Mouse (Mus musculus) lung, postnatal 25 days (tissue): ENCODE data around the gene Nnat.

Source experiments
- DNase-seq: peaks from one replicate; pipeline ENCODE4 v3.0.0; 2022; ENCODE audit warnings: low spot score

The Nnat gene

DNA sequence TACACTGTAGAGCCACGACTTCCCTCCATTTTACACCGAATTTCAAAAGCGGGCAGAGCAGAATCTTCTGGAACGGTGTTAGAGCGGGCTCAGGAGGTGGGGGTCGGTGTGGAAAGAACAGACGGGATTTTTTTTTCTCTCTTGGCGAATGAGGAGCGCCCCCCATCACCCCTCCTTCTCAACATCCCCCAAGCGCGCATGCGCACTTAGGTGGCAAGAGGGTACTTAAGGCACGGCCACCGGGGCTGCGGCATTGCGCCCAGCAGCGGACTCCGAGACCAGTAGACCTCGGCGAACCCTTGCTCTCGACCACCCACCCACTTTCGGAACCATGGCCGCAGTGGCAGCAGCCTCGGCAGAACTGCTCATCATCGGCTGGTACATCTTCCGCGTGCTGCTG is at the start of gene Nnat:
Gene Nnat (plus strand): TSS at position 221 of the 400 bp plus-strand sequence.
- DNase-seq: no peak

DNA sequence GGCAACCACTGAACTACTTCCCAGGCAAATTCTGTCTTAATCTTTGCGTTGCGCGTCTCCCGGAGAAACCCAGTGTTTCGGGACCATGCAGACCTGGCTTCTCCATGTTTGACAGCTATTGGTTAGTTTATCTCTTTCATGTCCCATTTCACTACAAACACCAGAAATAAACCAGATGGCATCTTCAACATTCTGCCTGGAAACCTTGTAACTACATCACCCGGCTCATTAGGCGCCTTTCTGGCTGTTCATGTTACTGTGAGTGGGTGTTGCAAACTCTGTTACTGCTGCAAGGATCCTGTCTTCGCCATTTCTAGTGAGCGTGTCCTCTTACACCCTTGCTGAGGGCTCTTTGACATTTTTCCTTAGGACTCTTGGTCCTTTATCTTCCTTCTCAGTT is 47.0 kb upstream of the Nnat start:
- no peak for DNase-seq

DNA sequence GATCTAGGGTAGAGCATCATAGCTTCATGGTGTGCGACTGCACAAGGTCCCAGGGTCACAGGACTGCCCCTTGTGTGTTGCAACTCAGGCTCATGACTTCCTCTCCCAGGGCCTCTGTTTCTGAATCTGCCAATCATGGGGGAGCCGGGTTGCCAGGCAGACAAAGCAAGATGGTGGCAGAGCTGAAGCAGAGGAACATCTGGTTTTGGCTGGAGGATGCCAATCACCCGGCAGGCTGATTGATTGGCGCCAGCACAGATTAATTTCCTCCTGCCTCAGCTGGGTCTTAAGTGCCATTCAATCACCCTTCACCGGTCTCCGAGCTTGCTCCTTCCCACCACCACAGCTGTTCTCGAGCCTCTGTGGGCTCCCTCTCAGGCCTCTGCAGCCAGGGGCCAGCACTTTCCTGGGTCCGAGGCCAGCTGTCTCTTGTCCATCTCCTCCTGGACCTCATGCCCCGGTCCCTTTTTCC is 46.1 kb upstream of the Nnat start:
- no peak for DNase-seq

DNA sequence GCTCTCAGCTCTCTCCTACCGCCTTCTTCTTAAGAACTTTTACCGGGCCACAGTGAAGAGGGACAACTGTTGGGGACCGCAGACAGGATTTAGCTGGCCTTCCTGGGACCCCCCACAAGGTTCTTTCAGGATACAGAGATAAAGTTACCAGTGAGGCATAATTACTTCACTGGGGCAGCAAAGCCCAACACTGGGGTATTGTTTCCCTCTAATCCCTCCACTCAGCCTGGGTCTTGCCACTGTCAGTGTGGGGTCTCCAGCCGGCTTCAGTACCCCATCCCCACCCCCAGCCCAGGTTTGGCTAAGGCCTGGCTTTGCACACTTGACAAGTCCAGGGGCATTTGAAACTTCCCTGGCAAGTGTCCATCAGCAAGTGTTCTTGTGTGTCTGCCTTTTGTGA is 45.5 kb upstream of the Nnat start:
- DNase-seq: no peak

DNA sequence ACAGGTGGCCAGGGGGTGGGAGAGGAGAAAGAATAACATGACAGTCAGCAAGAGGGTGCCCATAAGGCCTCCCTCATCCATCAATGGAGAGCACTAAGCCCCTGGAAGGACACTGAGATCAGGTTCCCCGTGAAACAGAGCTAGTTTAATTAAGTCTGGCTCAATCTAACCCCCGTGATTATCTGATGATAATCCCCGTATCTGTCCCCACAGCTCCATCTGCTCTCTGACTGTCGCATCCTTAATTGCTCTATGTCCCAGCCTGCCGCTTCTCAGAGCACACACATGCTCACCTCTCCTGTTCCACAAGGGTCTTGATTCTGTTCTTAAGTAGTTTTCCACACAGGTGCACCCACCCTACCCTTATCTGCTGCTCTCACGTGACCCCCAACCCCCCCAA is 42.4 kb upstream of the Nnat start:
- no peak for DNase-seq

DNA sequence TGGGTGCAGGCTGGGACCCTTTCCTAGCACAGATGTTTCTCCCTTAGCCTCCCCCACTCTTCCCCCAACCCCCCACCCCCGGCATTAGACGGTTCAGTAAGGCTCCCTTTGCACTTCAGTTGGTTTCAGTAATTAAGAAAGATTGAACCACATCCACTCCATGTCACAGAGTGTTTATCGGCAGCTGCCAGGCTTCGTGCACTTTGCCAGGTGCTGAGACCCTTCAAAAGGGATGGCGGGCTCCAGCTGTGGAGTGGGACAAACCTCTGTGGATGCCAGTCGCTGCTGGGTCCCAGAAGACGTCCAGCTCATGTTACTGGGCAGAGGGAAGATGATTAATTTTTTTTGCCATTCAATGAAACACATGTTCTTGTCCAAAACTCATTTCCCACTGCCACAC is 41.4 kb upstream of the Nnat start:
- DNase-seq: no peak

DNA sequence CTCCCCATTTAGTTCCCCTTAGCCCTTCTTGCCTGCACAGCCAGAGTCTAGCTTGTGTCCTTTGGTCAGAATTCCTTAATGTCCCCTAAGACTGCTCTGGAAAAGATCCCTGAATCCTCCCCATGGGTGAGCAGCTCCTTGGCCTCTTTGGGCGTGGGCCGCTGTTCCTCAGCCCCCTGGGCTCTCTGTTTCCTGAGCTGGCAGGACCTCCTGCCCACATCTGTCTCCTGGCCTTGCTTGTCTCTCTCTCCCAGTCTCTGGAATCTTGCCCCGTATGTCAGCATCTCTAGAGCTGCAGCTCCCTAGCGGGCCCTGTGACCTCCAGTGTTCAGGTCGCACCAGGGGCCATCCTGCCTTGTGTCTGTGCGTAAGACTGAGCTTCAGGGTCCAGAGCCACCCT is 40.4 kb upstream of the Nnat start:
- no peak for DNase-seq

DNA sequence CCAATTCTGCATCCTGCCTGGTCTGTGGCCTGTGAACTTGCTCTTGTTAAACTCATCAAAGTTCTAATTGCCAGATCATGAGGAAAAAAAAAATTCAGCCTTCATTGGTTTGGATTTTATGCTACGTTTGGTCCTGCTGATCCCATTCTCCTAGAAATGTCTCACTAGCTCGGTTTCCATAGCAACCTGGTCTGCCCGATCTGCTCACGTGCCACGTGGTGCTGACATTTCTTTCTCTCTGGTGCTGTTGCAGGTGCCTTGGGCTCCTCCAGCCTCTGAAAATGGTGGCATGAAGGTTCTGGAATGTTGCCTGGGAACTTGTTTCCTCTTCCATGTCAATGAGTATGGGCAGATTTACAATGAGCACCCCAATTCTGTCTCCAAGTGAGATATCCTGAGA is 39.4 kb upstream of the Nnat start:
- no peak for DNase-seq

DNA sequence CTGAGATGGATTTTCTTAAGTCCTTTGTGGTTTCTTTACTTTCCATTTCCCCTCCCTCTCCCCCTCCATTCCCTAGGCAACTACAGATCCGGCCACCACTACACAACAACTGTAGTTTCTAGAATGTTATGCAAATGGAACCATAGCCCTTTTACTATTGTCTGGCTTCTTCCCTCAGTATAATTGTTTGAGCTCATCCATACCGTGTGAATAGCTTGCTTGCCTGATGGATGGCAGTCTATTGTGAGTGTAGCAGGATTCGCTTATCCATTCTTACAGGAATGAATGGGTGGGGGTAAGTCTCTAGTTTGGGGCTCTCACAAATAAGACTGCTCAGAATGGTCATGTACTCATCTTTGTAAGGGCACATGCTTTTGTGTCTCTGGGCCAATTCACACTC is 37.3 kb upstream of the Nnat start:
- DNase-seq: no peak

DNA sequence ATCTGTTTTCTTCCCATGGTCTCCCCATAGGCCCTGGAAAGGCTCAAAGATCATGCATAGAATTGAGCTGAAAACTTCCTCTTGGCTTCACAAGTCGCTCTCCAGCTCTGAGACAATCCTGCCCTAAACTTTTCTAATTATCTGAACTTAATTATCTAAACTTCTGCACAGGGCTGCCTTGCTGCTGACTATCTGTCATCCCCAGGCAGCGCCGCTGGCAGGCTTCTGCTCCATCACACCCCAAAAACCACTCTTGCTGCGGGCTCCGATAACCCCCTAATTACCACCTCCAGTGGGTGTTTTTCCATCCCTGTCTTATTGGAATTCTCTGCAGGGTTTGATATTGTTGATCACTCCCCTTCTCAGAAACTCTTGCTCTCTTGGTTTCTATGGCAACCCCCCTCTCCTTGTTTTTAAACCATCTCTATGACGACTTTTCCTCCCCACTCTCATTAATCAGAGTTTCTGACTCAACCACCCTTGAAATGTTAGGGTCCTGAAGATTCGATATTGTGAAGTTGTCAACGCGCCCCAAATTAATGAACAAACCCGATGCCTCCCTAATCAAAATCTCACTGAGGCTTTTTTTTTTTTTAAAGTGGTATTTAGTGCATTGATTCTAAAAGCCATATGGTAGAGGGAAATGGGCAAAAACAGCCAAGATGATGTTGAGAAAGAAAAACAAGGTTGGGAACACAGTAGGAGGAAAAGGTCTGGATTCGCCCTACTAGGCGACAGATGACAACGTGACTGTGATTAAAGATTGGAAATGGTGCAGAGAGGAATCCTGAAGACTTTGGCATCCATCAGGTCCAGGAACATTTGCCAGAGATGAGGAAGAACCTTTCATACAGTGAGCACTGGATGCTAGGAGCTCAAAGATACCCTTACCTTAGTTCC is 29.6 kb upstream of the Nnat start:
- no peak for DNase-seq

DNA sequence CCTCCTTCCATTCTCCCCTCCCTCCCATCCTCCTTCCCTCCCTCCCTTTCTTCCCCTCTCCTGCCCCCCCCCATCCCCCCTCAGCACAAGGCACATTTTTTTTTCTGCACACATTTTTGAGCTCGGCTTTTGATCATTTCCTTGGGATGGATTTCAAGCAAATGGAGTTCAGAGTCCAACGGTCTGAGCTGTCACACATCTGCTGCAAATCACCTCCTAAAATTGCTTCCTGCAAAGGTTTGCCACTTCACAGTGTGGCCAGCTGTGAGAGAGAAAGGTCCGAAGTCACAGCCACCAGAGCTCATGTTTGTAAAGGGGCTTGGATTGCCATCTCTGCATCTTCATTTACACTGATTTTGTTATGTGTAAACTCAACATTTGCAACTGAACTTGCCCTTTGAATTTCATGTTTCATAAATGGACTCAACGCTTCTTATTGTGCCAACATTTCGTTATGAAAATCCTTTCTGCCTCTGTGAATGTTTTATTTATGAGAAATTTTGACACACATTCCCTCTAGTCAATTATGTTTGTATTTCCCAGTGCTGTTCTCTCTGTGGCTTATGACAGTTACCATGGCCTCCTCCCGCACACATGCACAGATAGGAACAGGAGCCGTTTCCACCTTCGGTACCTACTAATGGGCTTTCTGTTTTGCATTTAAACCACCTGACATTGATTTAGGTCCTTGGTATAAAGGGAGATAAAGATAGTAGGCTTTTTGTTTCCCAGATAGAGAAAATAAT is 28.0 kb upstream of the Nnat start:
- no peak for DNase-seq

DNA sequence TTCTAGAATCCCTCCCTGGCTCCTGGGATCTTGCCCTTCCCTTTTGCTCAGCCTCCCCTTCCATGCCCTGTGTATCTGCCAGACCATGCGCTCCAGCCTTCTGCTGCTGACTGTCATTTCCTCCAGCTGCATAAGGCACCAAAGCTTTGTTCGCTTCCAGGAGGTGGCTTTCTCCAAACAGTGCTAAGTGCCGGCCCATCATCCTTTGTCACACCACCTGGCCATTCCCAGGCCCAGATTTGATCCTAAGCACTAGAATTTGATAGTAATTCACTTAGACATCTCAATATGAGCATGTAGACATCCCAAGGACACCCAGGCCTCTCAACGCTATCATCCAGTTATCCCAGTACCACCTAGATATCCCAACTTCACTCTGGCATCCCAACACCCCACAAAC is 25.7 kb upstream of the Nnat start:
- DNase-seq: no peak

DNA sequence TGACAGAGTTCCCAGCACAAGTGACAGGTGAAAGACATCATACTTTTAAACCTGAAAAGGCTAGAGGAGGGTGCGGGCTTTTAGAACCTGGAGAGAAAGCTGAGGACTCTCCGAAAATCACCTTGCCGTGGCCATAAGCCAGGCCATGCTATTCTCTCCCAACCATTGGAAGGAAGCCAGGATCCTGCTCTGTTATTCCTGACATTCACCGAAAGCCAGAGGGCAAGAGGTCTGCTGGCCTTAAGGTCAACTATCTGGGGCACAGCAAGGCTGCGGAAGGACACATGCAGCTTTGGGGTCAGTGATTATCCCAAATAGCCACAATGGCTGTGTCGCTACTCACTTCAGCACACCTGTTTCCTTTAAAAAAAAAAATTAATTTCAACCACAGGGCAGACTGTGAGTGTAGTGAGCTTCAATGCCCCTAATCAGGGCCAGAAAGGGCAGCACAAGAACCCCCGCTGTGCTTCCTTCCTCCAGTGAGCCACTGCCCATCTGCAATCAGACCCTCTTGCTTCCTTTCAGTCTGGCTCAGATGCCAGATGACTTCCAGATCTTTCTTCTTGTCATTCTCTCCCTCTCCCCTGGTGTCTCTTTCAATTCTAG is 23.3 kb upstream of the Nnat start:
- no peak for DNase-seq

DNA sequence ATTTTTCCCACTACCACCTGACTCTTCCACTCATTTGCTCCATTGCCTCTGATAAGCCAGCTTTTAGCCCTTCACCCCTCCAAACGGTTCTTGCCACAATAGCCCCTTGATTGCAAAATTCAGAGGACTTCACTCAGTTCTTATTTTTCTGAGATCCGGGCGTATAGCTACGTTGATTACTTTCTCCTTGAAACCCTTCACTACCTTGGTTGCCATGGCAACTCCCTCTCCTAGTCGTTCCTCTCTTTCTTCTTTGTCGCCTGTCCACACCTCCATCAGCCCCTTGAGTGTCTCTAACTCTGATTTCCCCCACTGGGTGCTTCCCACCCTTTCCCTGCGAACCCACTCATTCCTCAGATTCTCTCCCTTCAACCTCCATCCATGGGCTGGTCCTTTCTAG is 22.8 kb upstream of the Nnat start:
- no peak for DNase-seq

DNA sequence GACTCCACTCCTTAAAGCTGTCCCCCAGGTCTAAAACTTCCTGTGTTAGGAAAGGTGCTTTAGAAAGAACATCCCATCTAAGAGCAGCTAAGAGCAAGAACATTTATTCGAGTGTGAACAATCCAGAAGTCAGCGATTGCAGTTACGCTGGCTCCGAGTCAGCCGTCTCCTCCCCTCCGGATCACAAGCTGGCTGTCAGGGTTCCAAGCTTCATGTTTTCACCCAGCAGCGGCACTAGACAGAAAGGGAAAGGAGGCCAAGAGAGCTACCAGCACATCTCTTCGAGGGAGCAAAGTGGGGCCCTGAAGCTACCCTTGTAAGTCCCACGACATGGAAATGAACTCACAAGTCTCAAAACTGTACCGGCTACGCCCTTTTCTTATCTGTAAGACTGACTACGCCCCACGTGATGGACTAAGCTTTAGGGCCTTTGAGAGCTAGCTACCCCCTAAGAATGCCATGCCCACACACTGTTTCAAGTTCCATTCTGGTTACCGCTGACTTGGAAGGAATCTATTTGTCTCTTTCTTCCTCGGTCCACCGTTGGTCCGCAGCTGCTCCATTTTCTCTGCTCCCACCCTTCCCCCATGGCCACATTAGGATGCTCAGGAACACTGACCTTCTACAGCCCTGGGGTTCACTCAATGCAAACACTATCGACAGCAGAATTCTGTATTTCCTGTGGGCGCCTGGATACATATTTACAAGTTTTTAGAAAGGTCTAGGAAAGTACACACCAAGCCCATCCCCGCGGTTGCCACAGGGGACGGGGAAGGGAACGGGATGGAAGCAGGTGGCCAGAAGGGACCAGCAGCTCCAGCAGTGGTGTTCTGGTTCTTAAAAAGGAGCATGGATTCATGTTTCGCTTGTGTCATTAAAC is 19.6 kb upstream of the Nnat start:
- DNase-seq: peak; percentile 51

DNA sequence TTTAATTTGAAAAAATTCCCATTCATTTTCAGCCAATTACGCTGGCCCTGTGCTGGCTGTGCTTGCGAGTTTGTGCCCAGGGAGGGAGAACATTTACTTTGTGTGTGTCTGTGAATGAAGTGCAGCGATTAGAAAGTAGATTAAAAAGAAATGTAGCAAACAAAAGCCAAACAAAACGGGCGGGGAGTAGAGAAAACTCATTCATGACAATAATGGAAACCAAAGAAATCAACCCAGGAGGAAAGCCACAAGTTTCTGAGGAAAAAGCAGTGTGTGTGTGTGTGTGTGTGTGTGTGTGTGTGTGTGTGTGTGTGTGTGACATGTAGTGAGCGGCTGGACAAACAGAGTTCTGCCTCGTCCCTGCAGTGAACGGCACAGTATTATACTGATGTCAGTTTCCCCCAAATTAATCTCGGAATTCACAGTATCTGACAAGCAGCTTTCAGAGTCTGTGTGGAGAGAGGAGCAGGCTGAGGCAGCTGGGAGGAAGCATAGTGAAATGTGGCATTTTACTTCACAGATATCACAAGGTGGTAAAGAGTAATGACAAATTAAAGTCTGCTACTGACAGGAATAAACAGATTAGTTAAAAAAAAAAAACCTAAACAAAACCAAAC is 18.8 kb upstream of the Nnat start:
- DNase-seq: no peak

DNA sequence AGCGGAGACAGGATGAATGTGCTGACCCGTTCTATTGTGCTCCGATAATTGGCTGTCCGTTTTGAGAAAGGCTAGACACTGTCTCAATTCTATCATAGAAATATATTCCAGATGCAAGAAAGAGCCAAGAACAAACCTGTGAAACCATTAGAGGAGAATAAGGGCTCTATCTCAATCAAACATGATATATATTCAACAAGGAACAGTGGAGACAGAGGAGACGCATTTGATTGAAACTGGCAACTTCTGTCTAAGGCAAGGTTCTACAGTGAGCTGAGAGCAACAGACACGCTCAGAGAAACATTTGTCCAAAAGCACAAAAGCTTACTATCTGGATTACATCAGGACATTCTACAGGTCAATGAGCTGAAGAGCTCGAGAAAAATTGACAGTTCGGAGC is 18.2 kb upstream of the Nnat start:
- no peak for DNase-seq

DNA sequence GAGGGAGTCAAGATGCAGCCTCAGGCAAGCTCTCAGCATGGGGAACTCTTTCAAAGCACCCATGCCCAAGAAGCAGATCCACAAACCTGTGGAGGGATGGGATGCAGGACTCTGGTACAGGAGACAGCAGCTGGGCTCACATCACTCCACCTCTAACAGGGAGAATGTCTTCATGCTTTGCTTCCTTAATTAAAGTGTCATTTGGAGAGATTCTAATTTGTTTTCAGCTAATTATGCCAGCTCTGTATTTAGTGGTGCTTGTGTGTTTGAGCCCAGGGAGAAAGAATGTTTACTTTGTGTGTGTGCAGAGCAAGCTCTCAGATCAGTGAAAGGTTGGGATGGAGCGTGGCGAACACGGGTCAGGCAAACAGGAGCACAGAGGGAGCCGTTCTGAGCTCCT is 17.5 kb upstream of the Nnat start:
- no peak for DNase-seq

DNA sequence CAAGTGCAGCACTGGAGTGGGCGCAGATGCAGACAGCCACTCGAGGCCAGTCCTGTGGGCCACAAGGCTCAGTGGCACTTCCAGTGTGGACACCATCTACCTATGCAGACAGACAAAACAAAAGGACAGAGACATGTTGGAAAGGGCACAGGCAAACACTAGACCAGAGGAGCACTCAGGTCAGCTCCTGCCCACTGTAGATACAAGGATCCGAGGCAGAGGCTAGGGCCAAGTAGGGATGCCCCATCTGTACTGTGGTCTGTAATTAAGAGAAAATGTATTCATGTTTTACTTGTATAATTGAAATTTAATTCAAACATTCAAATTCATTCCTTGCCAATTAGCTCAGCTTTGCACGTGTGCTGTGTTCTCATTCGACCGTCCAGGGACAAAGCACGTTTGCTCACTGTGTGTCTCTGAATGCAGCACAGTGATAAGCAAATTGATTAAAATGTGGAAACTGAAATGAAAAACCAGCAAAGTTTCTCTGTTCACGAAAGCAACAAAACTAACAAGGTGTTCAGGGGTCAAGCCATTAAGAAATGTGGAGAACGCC is 15.5 kb upstream of the Nnat start:
- DNase-seq: no peak

DNA sequence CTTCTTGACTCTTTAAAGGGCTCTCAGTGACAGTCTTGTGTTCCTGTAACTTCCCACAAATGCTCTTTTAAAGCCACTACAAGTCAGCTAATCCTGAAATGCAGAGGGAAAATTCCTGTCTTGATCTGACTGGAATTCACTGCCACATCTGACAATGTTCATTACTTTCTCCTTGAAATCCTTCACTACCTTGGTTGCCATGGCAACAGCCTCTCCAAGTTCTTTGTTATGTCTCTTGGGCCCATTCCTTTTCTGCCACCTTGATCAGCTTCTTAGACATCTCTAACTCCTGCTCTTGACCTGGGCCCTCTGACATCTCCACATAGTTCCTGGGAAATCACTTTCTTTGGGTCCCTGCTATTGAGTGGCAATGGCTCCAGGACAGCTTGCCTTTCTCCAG is 13.2 kb upstream of the Nnat start:
- DNase-seq: no peak

DNA sequence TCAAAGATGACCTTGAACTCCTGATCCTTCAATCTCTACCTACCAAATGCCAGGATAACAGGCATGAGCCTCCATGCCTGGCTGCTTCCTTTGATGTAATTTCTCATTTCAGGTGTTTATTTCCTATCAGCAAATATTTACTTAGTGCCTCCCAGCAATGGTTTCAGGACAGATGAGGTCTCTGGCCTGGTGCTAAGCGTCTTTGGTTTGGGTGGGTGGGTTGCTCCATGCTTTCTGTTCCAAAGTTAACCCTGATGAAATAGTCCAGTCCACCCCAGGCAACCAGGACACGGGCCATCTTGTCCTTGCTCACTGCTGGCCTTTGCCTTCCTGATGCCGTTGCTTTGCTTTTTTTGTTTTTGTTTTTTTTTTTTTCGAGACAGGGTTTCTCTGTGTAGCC is 9.6 kb upstream of the Nnat start:
- DNase-seq: no peak
